Mouse (Mus musculus): ENCODE data around the gene Il4i1. TPM values are rescaled to one million over a fixed set of nuclear protein-coding genes. Genes with fewer than 3 reads are reported as not detected.

Gene Il4i1
- polyA plus RNA-seq, 1 experiment from 2014 or later: 1.7 TPM

DNA sequence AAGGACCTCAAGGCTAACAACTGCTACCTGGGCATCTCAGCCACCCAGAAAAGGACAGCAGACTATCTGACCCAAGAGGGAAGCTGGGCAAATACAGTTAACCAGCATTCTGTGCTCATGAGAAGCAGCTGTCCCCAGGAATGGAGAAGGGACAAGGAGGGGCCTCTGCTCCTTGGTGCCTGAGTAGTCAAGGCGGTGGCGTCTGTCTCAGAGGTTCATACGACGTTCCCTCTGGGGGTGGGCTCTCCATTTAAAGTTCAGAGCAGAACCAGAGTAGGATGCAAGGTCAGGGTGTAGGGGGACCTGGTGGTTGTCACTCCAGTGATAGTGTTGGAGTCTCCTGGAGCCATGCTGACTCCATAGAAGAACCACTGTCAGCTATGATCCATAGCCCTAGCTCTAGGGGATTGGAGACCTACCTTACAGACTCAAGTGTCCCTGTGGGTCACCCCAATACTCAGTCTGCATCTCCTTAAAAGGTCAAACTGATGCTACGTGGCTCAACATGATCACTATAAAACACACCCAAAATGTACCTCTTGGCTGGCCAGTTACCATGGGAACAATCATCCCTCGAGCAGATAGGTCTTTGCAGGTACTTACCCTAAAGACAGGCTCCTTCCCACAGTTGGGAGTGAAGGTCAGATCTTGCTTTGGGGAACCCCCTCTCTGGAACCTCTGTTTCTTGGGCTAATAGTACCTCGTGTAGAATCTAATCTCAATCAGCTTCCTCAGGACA, 5.2 kb upstream of the Il4i1 start:
- DNase-seq (ENCODE audit: extremely low spot score, low spot score): no peak
- Histone ChIP-seq H3K4me1 (peaks cover 16% of the 10 kb centered on the region), H3K9me3 (no peaks in the 10 kb centered on the region), H3K36me3 (replicated peaks) (peaks cover 42% of the 10 kb centered on the region), H3K4me3 (no peak overlapping the region), H3K27ac (no peak overlapping the region), H3K27me3 (ENCODE audit: poor library complexity, severe bottlenecking) (no peaks in the 10 kb centered on the region)
- WGBS: 90% methylated on average over 7 of the region's 7 CpGs

DNA sequence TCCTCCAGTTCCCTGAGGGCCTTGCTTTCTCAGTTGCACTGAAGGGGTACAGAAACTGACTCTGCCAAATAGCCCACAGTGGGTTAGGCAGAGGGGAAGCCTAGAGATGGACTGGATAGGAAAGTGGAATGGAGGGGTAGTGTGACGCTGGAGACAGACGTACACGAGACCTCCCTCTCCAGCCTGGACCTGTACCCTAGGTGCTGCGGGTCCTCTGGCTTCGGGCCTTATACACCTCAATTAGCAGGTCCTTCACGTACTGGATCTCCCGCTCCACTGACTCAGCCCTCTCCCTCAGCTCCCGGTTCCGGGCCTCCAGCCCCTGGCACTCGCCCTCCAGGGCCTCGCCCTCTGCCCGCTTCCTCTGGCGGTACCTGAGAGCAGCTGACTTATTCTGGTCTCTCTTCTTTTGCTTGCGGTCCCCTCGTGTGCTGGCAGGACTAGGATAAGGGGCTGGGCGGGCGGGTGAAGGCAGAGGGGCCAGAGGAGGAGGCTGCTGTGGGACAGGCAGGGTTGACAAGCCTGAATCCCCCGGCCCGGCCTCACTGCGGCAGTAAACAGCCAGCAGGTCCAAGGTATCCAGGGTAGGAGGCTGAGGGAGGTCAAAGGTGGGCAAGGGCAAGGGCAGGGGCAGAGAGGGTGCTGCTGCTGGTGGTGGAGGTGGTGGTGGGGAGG, 3.4 kb upstream of the Il4i1 start:
- Histone ChIP-seq H3K36me3 (replicated peaks) (peaks cover 42% of the 10 kb centered on the region), H3K27ac (no peak overlapping the region), H3K9me3 (no peaks in the 10 kb centered on the region), H3K27me3 (ENCODE audit: poor library complexity, severe bottlenecking) (no peaks in the 10 kb centered on the region), H3K4me3 (no peak overlapping the region), H3K4me1 (peaks cover 22% of the 10 kb centered on the region)
- WGBS: 94% methylated on average over 20 of the region's 20 CpGs
- no peak for DNase-seq (ENCODE audit: extremely low spot score, low spot score)

- DNase-seq (ENCODE audit: extremely low spot score, low spot score): no peak
- no peak overlapping the region for H3K27ac ChIP-seq
- H3K36me3 ChIP-seq (replicated peaks): peaks cover 54% of the 10 kb centered on the region
- H3K4me3 ChIP-seq: no peak overlapping the region
- no peaks in the 10 kb centered on the region for H3K9me3 ChIP-seq
- WGBS: 92% methylated on average over 3 of the region's 3 CpGs
- no peaks in the 10 kb centered on the region for H3K27me3 ChIP-seq (ENCODE audit: poor library complexity, severe bottlenecking)
- peaks cover 34% of the 10 kb centered on the region for H3K4me1 ChIP-seq
Observed at GRCm38 (mm10) chr7:44813985-44814384, 2.2 kb upstream of the Il4i1 start.

- Histone ChIP-seq H3K4me1 (peaks cover 39% of the 10 kb centered on the region), H3K27me3 (ENCODE audit: poor library complexity, severe bottlenecking) (no peaks in the 10 kb centered on the region), H3K4me3 (peak overlapping the region; percentile 90), H3K27ac (peak overlapping the region; percentile 99), H3K36me3 (replicated peaks) (peaks cover 58% of the 10 kb centered on the region), H3K9me3 (no peaks in the 10 kb centered on the region)
- no peak for DNase-seq (ENCODE audit: extremely low spot score, low spot score)
- WGBS: 91% methylated on average over 4 of the region's 4 CpGs
Observed at GRCm38 (mm10) chr7:44814423-44814822, 1.8 kb upstream of the Il4i1 start.

GRCm38 (mm10) chr7:44814952-44815553, 1.1 kb upstream of the Il4i1 start:
- H3K27me3 ChIP-seq (ENCODE audit: poor library complexity, severe bottlenecking): no peaks in the 10 kb centered on the region
- H3K36me3 ChIP-seq (replicated peaks): peaks cover 65% of the 10 kb centered on the region
- whole genome bisulfite sequencing: 31% methylated on average over 14 of the region's 14 CpGs
- DNase-seq (ENCODE audit: extremely low spot score, low spot score): no peak
- no peaks in the 10 kb centered on the region for H3K9me3 ChIP-seq
- H3K4me1 ChIP-seq: peaks cover 45% of the 10 kb centered on the region
- peak overlapping the region; percentile 90 for H3K4me3 ChIP-seq
- peak overlapping the region; percentile 99 for H3K27ac ChIP-seq

GRCm38 (mm10) chr7:44816470-44817021, 359 bp downstream of the Il4i1 start, which contains the start of gene Atf5:
Gene Atf5 (minus strand): TSS chr7:44816658.
- no peaks in the 10 kb centered on the region for H3K27me3 ChIP-seq (ENCODE audit: poor library complexity, severe bottlenecking)
- H3K36me3 ChIP-seq (replicated peaks): peaks cover 69% of the 10 kb centered on the region
- H3K4me1 ChIP-seq: peaks cover 60% of the 10 kb centered on the region
- peak within 1 kb of the TSS; percentile 99 for H3K27ac ChIP-seq
- under 1% methylated on average over 55 of the region's 57 CpGs for WGBS
- no peak for DNase-seq (ENCODE audit: extremely low spot score, low spot score)
- peak within 1 kb of the TSS; percentile 90 for H3K4me3 ChIP-seq
- H3K9me3 ChIP-seq: no peaks in the 10 kb centered on the region

DNA sequence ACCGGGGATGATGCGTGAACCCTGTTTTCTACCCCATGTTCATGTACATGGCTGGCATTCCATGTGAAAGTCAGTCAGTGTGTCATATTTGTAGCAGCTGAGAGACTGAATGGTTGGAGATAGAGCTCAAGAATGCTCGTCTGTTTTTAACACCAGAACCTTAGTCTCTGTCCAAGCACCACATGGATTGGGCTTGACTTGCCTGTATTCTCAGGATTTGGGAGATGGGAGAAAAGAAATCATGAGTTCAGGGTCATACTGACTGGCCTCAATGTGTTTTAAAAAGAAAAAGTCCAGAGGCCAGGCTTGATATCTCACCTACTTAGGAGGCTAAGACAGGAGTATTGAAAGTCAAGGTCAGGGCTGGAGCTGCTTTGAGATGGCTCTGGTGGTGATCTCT, 1.3 kb downstream of the Il4i1 start:
- H3K4me1 ChIP-seq: peaks cover 64% of the 10 kb centered on the region
- DNase-seq (ENCODE audit: extremely low spot score, low spot score): no peak
- peak overlapping the region; percentile 90 for H3K4me3 ChIP-seq
- no peaks in the 10 kb centered on the region for H3K9me3 ChIP-seq
- H3K27ac ChIP-seq: peak overlapping the region; percentile 99
- H3K36me3 ChIP-seq (replicated peaks): peaks cover 66% of the 10 kb centered on the region
- no peaks in the 10 kb centered on the region for H3K27me3 ChIP-seq (ENCODE audit: poor library complexity, severe bottlenecking)
- WGBS: 40% methylated on average over 3 of the region's 3 CpGs

DNA sequence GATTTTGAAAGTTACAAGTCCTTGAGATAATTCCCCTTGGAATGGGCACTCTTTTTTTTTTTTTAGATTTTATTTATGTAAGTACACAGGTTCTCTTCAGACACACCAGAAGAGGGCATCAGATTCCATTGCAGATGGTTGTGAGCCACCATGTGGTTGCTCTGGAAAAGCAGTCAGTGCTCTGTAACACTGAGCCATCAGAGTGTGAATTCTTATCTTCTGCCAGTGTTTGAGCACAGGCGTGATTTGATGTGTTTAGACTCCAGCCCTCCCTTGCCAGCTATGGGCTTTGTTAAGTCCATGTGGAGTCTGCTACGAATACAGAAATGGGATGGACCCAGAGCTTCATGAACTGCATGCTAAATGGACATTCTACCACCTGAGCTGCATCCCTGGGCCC, 2.0 kb downstream of the Il4i1 start:
- Histone ChIP-seq H3K36me3 (replicated peaks) (peaks cover 64% of the 10 kb centered on the region), H3K27ac (peak overlapping the region; percentile 99), H3K9me3 (no peaks in the 10 kb centered on the region), H3K4me1 (peaks cover 69% of the 10 kb centered on the region), H3K4me3 (peak overlapping the region; percentile 90), H3K27me3 (ENCODE audit: poor library complexity, severe bottlenecking) (no peaks in the 10 kb centered on the region)
- 71% methylated on average over 2 of the region's 2 CpGs for WGBS
- DNase-seq (ENCODE audit: extremely low spot score, low spot score): no peak

GRCm38 (mm10) chr7:44818751-44819235, 2.6 kb downstream of the Il4i1 start:
- Histone ChIP-seq H3K4me1 (peaks cover 75% of the 10 kb centered on the region), H3K36me3 (replicated peaks) (peaks cover 58% of the 10 kb centered on the region), H3K4me3 (peak overlapping the region; percentile 90), H3K27ac (peak overlapping the region; percentile 99), H3K9me3 (no peaks in the 10 kb centered on the region), H3K27me3 (ENCODE audit: poor library complexity, severe bottlenecking) (no peaks in the 10 kb centered on the region)
- DNase-seq (ENCODE audit: extremely low spot score, low spot score): no peak
- WGBS: 58% methylated on average over 6 of the region's 6 CpGs

GRCm38 (mm10) chr7:44819391-44819790, 3.2 kb downstream of the Il4i1 start:
- peaks cover 77% of the 10 kb centered on the region for H3K4me1 ChIP-seq
- H3K27me3 ChIP-seq (ENCODE audit: poor library complexity, severe bottlenecking): no peaks in the 10 kb centered on the region
- peaks cover 52% of the 10 kb centered on the region for H3K36me3 ChIP-seq (replicated peaks)
- peak overlapping the region; percentile 99 for H3K27ac ChIP-seq
- no peak for DNase-seq (ENCODE audit: extremely low spot score, low spot score)
- H3K9me3 ChIP-seq: no peaks in the 10 kb centered on the region
- H3K4me3 ChIP-seq: peak overlapping the region; percentile 90
- WGBS: 97% methylated on average over 2 of the region's 2 CpGs

DNA sequence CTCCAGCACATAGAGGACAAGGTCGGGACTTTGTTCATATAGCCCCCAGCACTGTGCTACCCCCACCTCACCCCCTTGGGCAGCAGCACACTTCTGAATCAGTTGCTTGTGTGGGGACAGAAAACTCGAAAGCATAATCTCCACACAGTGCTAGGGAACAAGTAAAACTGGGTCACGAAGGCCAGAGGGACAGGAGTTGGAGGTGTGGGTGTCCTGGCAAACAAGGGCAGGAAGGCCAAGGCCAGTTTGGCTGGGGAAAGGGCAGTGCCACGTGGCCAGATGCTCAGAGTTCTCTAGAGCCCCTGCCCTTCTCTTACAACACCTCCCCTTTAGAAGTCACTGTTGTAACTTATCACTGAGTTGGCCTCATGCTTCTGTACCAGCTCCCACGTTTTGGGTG, 3.7 kb downstream of the Il4i1 start:
- Histone ChIP-seq H3K27ac (no peak overlapping the region), H3K9me3 (no peaks in the 10 kb centered on the region), H3K4me3 (peak overlapping the region; percentile 90), H3K4me1 (peaks cover 77% of the 10 kb centered on the region), H3K36me3 (replicated peaks) (peaks cover 47% of the 10 kb centered on the region), H3K27me3 (ENCODE audit: poor library complexity, severe bottlenecking) (no peaks in the 10 kb centered on the region)
- 75% methylated on average over 5 of the region's 5 CpGs for WGBS
- DNase-seq (ENCODE audit: extremely low spot score, low spot score): no peak

DNA sequence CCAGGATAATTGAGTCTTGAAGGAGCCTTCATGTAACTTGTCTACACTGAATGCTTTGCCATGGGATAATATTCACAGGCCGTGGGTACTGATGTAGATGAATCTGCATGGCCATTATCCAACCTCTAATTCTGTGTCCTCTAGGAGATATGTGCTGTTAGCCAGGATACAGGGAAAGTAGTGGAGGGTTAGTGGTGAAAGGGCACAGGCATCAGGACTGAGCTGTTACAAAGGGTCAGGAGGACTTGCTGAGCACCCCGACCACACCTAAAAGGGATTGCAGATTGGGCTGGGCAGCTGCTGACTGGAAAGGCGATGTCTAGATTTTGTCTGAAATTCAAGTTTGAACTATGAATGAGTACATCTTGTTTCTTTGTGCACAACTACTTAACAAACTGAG, 4.3 kb downstream of the Il4i1 start:
- Histone ChIP-seq H3K27me3 (ENCODE audit: poor library complexity, severe bottlenecking) (no peaks in the 10 kb centered on the region), H3K9me3 (no peaks in the 10 kb centered on the region), H3K36me3 (replicated peaks) (peaks cover 50% of the 10 kb centered on the region), H3K4me1 (peaks cover 72% of the 10 kb centered on the region), H3K27ac (no peak overlapping the region), H3K4me3 (peak overlapping the region; percentile 90; the same call in 1 of the 2 replicates)
- WGBS: 90% methylated on average over 3 of the region's 3 CpGs
- no peak for DNase-seq (ENCODE audit: extremely low spot score, low spot score)

Data from forebrain, embryonic 10.5 days (tissue).